Mouse (Mus musculus): ENCODE data around the gene Fbxw14.
"Not testable (repeated sequence)": the region's sequence is repeated elsewhere in the genome, so short reads cannot be mapped to it uniquely, and the experiment has no call there.

The Fbxw14 gene

DNA sequence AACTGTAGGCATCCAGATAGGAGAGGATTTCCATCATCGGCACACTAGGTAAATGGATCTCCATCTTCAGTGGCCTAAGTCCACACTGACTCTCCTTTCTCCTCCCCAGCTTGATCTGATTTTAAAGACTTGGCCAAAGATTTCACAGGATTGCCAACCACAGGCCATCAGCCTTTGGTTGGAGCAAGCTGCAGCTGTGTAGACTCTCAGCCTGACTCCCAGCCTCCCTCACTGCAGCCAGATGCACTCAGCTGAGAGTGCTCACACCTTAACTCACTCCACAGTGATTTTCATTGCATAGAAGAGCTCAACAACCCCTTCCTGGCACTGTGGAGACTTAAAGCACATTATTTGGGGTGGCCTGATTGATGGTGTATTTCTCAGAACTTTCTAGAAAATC, at the start of gene Fbxw14:
Gene Fbxw14, minus strand, starts transcription at position 101 of the 400 bp plus-strand sequence.
- not testable (repeated sequence) for DNase-seq

DNA sequence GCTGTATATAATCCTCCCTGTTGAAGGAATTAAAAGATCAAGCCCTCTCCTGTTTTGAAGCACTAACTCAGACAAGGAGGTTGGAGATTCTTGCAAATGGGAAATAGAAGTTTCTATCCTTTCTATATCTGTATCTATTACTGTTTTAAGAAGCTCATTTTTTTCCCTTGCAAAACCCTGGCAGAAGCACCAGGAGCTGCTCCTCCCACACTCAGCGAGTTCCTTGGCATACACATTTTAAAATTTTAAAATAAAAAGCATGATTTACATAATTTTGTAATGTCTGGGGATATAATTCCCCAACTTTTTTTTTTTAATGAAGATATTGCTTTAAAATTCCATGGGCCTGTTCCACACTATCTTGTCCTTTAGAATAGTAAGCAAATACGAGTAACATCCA, 24.4 kb downstream of the Fbxw14 start:
- no peak for DNase-seq

DNA sequence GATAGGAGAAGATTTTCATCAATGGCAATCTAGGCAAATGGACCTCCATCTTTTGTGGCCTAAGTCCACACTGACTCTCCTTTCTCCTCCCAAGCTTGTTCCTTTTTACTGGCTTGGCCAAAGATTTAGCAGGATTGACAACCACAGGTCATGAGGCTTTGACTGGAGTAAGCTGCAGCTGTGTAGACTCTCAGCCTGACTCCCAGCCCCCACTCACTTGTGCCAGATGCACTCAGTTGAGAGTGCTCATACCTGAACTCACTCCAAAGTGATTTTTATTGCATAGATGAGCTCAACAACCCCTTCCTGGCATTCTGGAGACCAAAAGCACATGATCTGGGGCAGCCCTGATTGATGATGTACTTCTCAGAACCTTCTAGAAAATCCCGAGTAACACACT, 52.8 kb downstream of the Fbxw14 start, which contains the start of gene Fbxw20:
Gene Fbxw20, minus strand, starts transcription at position 101 of the 400 bp plus-strand sequence.
- no peak for DNase-seq
